Mouse (Mus musculus) gastrocnemius, adult 18-20 months (tissue): ENCODE results near the gene Fxyd3. TPM values are rescaled to one million over a fixed set of nuclear protein-coding genes. Genes with fewer than 3 reads are reported as not detected.

Experiments
- DNase-seq: peaks from one replicate; pipeline ENCODE4 v3.0.0; 2021; ENCODE audit warnings: low spot score
- total RNA-seq, 2 experiments: library from RNA; stranded (reverse); gene quantifications; 2 replicates each; pipeline ENCODE4 v1.2.3; 2021

The Fxyd3 gene
- total RNA-seq, 2 experiments from 2014 or later: 1.00 to 1.6 TPM

- no peak for DNase-seq
Observed at GRCm38 (mm10) chr7:31073546-31073945, 3.0 kb downstream of the Fxyd3 start.

GRCm38 (mm10) chr7:31072326-31072725, 4.2 kb downstream of the Fxyd3 start:
- DNase-seq: no peak

GRCm38 (mm10) chr7:31070324-31070723, 6.2 kb downstream of the Fxyd3 start:
- no peak for DNase-seq

DNA sequence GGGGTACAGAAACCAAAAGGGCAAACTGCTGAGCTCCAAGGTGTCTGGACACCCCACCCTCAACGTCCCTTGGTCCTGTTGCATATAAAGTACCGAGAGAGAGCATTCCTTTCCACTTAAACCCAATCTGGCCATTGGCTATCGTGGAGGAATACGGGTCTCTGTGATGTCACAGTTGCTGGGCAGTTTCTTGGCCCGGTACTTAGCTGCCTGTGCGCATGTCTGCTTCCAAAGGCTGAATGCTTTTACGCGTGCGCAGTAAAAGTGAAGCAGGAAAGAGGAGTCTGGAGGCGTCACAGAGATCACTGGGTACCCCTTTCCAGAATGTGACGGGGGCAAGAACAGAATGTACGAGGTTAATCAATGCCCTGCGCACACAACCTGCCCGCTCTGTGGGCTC, 7.0 kb downstream of the Fxyd3 start:
- no peak for DNase-seq

- DNase-seq: peak; percentile 43
Observed at GRCm38 (mm10) chr7:31067836-31068235, 8.7 kb downstream of the Fxyd3 start.

DNA sequence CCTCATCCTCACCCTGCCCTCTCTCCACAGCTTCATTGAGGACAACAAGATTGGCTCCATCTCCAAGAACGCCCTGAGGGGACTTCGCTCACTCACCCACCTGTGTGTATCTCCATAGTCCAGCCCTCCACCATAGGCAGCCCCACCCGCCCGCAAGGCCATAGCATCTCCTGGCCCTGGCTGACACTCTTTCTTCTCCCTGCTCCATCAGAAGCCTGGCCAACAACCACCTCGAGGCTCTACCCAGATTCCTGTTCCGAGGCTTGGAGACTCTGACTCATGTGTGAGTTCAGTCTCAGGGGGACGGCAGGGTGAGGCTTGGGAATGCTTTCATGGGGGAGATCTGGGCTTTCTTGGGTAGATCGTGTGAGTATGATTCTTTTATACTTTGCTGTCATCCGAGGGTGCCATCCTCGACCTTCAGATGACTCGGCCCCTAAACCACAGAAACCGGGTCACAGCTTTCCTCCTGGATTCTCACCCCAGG, 13.4 kb downstream of the Fxyd3 start:
- DNase-seq: no peak

- DNase-seq: no peak
Observed at GRCm38 (mm10) chr7:31060621-31061010, 15.9 kb downstream of the Fxyd3 start.

DNA sequence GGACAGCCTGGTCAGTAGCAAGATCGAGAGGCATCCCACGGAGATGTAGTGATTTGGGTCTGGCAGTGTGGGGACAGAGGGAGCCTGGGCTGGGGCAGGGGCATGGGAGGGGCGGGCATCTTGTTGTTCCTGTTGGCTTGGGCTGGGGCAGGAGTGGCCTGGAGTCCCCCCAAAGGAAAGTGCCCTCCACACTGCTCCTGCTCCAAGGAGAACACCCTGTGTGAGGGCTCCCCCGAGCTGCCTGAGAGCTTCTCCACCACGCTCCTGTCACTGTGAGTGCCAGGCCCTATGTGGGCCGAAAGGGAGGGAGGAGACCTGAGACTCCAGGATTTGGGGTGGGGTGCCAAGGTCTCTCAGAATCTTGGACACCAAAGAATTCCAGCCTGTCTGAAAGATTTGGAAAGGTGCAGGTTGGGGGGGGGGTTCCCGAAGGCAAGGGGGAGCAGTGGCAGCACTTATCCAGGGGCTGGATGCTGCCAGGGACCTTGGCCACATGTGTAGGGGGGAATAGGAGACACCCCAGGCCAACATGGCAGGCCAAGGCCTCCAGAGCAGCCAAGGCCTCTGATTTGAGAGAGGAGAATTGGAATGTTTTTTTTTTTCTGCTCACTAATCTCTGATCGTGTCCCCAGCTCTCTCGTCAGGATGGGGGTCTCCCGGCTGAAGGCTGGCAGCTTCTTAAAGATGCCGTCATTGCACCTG, 16.4 kb downstream of the Fxyd3 start:
- no peak for DNase-seq

DNA sequence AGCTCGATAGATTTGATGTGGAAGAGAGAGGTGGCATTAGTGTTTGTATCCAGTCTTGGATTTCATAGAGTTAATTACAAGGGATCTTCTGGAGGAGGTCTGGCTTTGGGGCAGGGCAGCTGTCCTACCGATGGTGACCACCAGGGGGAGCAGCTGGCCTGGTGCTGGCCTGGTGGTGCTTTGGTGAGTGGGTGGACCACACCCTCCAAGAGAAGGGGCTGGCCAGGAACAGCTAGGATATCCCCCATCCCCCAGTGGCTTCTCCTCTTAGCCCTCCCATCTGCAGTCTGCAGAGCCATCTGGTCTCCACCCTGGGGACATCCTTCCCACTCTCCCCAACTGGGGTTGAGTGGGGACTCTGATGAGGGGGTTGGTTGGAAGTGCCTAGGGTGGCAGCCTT, 17.4 kb downstream of the Fxyd3 start, which contains the start of gene Lgi4:
TSS of gene Lgi4 (plus strand) at position 235 of the 400 bp plus-strand sequence.
- DNase-seq: peak; percentile 91

- no peak for DNase-seq
Observed at GRCm38 (mm10) chr7:31058211-31058610, 18.3 kb downstream of the Fxyd3 start.

GRCm38 (mm10) chr7:31057730-31058129, 18.8 kb downstream of the Fxyd3 start:
- DNase-seq: no peak

DNA sequence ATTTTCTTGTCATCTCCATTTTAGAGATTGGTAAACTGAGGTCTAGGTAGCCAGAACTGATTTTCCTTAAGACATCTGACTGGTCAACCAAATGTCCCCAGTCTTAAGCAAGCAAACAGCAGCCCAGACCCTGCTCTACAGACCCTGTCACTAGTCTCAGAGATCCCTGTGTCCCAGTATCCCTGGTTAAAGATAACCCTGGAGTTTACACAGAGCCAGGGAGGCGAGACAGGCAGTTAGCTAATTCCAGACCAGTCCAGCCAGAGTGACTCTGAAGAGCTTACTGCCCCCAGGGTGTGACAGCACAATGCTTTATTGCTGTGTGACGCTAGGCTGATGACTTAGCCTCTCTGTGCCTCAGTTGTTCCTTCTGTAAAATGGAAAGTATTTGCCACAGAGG, 19.4 kb downstream of the Fxyd3 start, which contains the start of gene Fxyd1:
TSS of gene Fxyd1 (minus strand) at position 129 of the 400 bp plus-strand sequence.
- no peak for DNase-seq

- DNase-seq: no peak
Observed at GRCm38 (mm10) chr7:31056448-31056847, 20.1 kb downstream of the Fxyd3 start.

DNA sequence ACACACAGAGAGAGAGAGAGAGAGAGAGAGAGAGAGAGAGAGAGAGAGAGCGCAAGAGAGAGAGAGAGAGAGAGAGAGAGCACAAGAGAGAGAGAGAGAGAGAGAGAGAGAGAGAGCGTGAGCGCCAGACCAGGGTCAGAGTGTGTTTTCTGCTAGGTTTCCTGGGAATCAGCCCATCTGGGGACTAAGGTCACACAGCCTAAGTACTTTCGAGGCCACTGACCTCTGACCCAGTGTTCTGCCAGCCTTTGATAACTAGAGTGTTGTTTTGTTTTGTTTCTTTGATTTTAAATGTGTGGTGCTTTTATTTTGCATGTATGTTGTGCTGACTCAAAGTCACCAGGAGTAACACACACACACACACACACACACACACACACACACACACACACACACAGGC, 20.6 kb downstream of the Fxyd3 start:
- no peak for DNase-seq

DNA sequence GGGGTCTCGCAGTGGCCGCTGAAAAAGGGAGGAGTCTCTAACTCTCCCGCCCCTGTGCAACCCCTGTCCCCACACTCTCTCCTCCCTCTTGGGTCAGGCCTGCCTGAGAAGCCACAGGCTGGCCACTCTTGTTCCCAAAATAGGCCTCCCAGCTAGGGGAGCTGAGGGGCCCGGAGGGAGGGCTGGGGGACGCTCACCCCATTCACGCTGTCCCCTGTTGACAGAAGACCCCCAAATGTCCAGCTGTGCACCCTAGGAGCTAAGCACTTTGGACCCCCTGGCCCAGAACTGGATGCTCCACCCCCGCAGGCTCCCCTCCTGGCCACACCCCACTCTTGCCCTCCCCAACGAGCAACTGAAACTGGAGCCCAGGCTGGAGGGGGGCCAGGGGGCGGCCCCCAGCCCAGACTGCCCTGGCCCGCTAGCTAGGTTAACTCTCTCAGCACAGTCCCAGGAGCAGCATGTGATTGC, 21.1 kb downstream of the Fxyd3 start:
- DNase-seq: peak; percentile 93

GRCm38 (mm10) chr7:31054661-31055320, 21.7 kb downstream of the Fxyd3 start:
- DNase-seq: peak; percentile 81

DNA sequence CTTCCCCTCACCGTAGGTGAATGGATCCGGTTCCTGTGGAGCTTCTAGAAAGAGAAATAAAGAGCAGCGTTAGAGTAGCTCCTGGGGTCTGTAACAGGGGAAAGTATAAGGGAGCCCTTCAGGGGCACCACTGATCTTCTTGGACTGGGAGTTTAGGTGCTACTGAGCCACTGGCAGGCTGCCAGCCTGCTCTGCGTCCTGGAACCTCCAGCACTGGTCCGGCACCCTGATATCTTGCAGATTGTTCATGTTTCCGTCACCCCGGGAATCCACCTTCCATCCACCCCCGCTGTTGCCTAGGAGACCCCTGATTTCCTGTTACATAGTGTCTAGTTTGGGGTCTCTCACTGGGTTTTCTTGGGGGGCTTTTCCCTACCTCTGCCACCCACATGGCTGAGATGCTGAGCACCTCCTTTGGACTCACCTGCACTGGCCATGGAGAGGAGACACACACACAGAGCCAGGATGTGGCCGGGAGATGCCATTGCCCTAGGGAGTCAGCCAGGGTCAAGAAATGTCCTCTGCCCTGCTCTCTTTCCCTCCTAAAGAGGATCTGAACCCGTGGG, 22.5 kb downstream of the Fxyd3 start:
- DNase-seq: no peak

DNA sequence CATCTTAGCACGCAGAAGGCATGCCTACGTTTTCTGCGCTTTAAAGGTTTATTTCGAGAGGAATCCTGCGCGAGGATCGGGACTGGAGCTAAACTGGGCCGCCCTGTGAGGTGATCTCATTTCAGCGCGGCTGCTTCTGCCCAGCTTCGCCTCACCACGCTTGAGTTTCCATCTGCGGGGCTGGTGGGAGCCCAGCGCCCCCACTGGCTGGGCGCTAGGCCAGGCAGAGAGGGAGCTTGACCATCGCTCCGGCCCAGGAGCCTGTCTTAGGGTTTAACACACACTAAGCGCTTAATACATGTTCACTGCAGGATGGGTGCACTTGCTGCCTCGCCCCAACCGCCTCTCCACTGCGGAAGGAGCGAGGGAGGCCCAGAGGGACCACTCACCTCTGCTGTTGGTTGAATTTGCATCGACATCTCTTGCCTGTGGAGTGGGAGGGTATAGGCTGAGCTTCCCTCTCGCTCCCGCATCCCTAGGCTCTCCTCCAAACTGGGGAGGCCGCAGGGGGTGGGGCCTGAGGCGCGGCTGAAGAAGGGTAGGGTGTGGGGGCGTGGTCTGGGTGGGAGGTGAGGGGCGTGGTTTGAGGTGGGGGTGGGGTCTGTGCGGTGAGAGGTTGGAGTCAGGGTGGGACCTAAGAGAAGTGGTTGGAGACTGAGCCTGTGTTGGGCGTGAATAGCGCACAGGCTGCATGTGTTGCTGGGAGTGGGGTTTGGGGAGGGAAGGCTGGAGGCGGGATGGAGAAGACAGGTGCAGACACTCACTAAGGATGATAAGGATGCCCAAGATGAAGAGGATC, 23.7 kb downstream of the Fxyd3 start:
- DNase-seq: peak; percentile 39

DNA sequence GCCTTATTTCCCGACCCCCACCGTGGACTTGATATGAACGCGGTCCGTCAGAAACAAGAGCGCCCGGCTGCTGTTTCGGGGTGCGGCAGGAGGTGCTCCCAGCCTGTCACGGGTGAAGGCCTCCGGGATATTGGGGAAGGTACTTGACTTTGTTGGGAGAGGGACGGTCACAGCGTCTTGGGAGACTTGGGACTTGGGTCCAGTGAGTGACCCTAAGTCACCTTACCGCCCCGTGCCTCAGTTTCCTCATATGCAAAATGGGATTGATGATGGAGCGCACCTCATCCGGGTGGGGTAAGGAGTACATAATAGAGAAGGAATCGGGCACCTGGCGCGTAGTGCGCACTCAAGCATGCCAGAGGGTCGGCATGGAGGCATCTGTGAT, 24.3 kb downstream of the Fxyd3 start:
- DNase-seq: no peak

- no peak for DNase-seq
Observed at GRCm38 (mm10) chr7:31051321-31052021, 25.0 kb downstream of the Fxyd3 start, which contains the start of gene Fxyd7. Gene Fxyd7 (minus strand): TSS chr7:31051467.

DNA sequence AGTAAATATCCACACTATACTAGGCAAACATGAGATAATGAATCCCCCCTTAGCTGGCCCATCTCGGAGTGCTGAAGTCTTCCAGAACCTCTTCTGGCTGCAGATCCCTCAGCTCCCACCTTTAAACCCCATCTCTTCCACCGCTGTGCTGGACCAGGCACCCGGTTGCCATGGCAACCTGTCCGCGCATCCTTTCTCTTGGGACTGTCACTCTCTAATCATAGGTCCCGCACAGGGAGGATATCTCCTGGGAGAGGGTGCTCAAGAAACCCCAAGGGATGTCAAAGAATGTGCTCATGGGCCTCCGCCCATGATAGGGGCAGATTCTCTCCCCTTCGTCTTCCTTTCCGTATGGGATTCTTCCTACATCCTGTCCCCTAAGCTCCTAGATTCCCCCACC, 25.6 kb downstream of the Fxyd3 start:
- no peak for DNase-seq
